Mouse (Mus musculus): ENCODE measurements around the gene Nutf2.

The Nutf2 gene

GRCm38 (mm10) chr8:105855248-105856167 is 4.9 kb upstream of the Nutf2 start:
- DNase-seq (ENCODE audit: low spot score in 2 of 2): peak in 1 of 2 experiments; percentile 47

GRCm38 (mm10) chr8:105856168-105856835 is 4.1 kb upstream of the Nutf2 start:
- DNase-seq (ENCODE audit: low spot score in 2 of 2): no peak

GRCm38 (mm10) chr8:105858495-105858894 is 1.9 kb upstream of the Nutf2 start:
- no peak for DNase-seq (ENCODE audit: low spot score in 2 of 2)

GRCm38 (mm10) chr8:105859314-105859713 is 1.1 kb upstream of the Nutf2 start:
- no peak for DNase-seq (ENCODE audit: low spot score in 2 of 2)

- DNase-seq (ENCODE audit: low spot score in 2 of 2): peak in 1 of 2 experiments; percentile 11
Observed at GRCm38 (mm10) chr8:105861951-105862350, 1.6 kb downstream of the Nutf2 start.

GRCm38 (mm10) chr8:105866364-105867029 is 6.1 kb downstream of the Nutf2 start:
- no peak for DNase-seq (ENCODE audit: low spot score in 2 of 2)

- no peak for DNase-seq (ENCODE audit: low spot score in 2 of 2)
Observed at GRCm38 (mm10) chr8:105874301-105874700, 13.9 kb downstream of the Nutf2 start.

GRCm38 (mm10) chr8:105880754-105881520 is 20.6 kb downstream of the Nutf2 start, which contains the start of gene Edc4:
TSS of gene Edc4 (plus strand) at chr8:105880881.
- peak; percentile 83 to 90 for DNase-seq (ENCODE audit: low spot score in 2 of 2)

GRCm38 (mm10) chr8:105889756-105890465 is 29.5 kb downstream of the Nutf2 start:
- no peak for DNase-seq (ENCODE audit: low spot score in 2 of 2)

- DNase-seq (ENCODE audit: low spot score in 2 of 2): no peak
Observed at GRCm38 (mm10) chr8:105890870-105891269, 30.5 kb downstream of the Nutf2 start.

- no peak for DNase-seq (ENCODE audit: low spot score in 2 of 2)
Observed at GRCm38 (mm10) chr8:105892432-105892831, 32.1 kb downstream of the Nutf2 start.

- DNase-seq (ENCODE audit: low spot score in 2 of 2): peak; percentile 43 to 69
Observed at GRCm38 (mm10) chr8:105893339-105893738, 33.0 kb downstream of the Nutf2 start, which contains the start of gene Nrn1l. TSS of gene Nrn1l (plus strand) at chr8:105893567.

- DNase-seq (ENCODE audit: low spot score in 2 of 2): no peak
Observed at GRCm38 (mm10) chr8:105897801-105898480, 37.6 kb downstream of the Nutf2 start.

- DNase-seq (ENCODE audit: low spot score in 2 of 2): peak; percentile 91 to 95
Observed at GRCm38 (mm10) chr8:105900180-105900940, 40.0 kb downstream of the Nutf2 start, which contains the start of gene Pskh1. TSS of gene Pskh1 (plus strand) at chr8:105900441.

GRCm38 (mm10) chr8:105900941-105901616 is 40.7 kb downstream of the Nutf2 start:
- no peak for DNase-seq (ENCODE audit: low spot score in 2 of 2)

- DNase-seq (ENCODE audit: low spot score in 2 of 2): no peak
Observed at GRCm38 (mm10) chr8:105919390-105919789, 59.0 kb downstream of the Nutf2 start.

- DNase-seq (ENCODE audit: low spot score in 2 of 2): no peak
Observed at GRCm38 (mm10) chr8:105925123-105925522, 64.7 kb downstream of the Nutf2 start.

Data from cerebellum, postnatal 4 days (tissue).